Mouse (Mus musculus) adrenal gland, adult 2 months (tissue): ENCODE results near the gene Plek. TPM values are rescaled to one million over a fixed set of nuclear protein-coding genes. Genes with fewer than 3 reads are reported as not detected.

Experiments
- DNase-seq: peaks from one replicate; pipeline ENCODE4 v3.0.0; 2021
- polyA plus RNA-seq: library from polyadenylated mRNA; depleted of rRNA; stranded (reverse); fragments of >200 nt; gene quantifications from 2 replicates; pipeline ENCODE4 v1.2.3, GENCODE M21; 2012
- total RNA-seq, 2 experiments: library from RNA; stranded (reverse); gene quantifications; 2 replicates each; pipeline ENCODE4 v1.2.3; 2021

The Plek gene
- total and polyA plus RNA-seq, 3 experiments = 0.18 to 5.8 (median 3.1) TPM

- peak; percentile 59 for DNase-seq
These were observed 51.5 kb downstream of the Plek start for GRCm38 (mm10) chr11:17000353-17001334.

GRCm38 (mm10) chr11:16999933-17000332 is 52.2 kb downstream of the Plek start:
- DNase-seq = no peak

- no peak for DNase-seq
These were observed 52.8 kb downstream of the Plek start for GRCm38 (mm10) chr11:16999387-16999786.

- no peak for DNase-seq
These were observed 54.7 kb downstream of the Plek start for GRCm38 (mm10) chr11:16997465-16997864.

DNA sequence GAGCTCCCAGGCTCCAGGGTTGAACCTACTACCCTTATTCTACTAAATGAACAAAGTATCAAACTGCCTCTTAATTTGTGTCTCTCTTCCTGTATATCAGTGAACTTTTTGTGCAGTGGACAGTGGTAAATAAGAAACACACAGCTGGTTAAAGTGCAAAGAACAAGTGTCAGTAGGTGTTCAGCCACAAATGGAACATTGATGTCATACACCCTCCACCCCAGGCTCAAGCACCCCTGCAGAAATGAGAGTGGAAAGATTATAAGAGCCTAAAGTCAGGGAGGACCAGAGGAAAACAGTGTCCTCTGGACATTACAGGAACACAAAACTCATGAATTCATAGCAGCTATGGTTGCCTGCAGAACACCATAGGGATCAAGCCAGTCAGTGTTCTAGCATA is 55.4 kb downstream of the Plek start:
- no peak for DNase-seq

- DNase-seq = no peak
These were observed 59.3 kb downstream of the Plek start for GRCm38 (mm10) chr11:16992880-16993279.

GRCm38 (mm10) chr11:16989885-16990284 is 62.3 kb downstream of the Plek start:
- no peak for DNase-seq

GRCm38 (mm10) chr11:16987745-16988328 is 64.3 kb downstream of the Plek start:
- DNase-seq = peak; percentile 25

DNA sequence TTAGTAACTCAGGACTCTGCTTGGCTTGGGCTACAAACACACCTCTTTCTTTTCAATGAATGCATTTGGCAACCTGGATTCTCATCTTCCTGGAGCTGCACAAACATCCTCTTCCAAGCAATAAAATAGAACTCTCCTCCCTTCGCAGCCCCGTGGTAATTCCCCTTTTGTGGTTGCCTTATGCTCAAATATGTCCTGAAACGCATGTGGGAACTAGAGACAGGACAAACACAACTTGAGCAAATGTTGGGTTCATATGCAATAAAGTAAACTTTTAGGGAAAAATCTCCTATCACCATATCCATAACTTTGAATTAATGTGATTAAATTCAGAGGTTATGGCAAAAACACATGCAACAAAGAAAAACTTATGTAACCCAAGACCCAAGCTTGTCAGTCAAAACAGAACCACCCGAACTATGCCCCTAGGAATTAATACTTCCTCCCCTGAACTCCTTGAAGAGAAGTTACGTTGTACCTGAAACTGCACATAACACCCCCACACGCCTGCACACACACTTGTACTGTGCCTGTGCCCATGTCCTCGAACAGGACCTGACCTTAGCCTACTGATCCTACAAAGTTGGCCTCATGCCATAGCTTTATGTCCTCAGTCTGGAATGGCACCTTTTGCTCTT is 65.5 kb downstream of the Plek start:
- no peak for DNase-seq

DNA sequence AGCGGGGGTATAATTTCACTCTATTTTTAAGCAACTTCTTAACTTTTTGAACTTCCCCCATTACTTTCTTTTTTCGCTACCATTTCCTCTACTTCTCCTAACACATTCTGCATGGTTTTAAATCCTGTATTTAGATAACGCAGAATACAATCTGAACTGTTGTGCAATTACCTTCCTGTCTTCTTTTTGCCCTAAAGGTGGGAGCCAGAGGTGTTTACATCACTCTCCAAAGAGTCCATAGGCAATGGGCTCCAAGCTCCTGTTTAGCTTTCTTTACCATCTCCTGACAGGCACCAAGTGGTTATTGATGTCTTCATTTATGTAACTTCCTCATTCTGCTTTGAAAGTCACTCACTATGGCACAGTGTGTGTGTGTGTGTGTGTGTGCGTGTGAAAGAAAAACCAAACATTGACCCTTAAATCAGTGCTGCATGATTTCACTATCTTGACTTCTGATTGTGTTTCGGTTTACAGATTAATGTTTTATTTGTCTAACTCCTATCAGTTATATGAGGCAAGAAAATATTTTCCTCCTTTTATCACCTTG is 73.9 kb downstream of the Plek start:
- no peak for DNase-seq

- no peak for DNase-seq
These were observed 74.6 kb downstream of the Plek start for GRCm38 (mm10) chr11:16977611-16978010.

DNA sequence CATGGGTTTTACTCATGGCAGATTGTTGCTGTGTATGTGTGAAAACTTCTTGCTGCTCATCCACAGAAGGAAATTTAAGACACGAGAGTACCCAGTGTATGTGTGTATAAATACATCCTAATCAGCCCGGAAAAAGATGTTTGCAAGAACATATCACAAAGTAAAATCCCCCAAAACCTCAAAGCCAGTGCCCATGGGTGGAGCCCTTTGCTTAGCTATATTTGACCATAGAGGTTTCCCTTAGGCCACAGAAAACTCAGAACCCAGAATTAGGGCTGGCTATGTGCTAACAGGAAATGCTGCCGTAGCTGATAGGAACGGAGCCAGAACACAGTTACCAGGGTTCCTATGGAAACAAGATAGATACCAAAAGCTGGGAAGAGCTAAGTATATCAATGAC is 75.2 kb downstream of the Plek start:
- no peak for DNase-seq

GRCm38 (mm10) chr11:16973086-16973485 is 79.1 kb downstream of the Plek start:
- DNase-seq = no peak

- DNase-seq = no peak
These were observed 80.2 kb downstream of the Plek start for GRCm38 (mm10) chr11:16972027-16972426.

DNA sequence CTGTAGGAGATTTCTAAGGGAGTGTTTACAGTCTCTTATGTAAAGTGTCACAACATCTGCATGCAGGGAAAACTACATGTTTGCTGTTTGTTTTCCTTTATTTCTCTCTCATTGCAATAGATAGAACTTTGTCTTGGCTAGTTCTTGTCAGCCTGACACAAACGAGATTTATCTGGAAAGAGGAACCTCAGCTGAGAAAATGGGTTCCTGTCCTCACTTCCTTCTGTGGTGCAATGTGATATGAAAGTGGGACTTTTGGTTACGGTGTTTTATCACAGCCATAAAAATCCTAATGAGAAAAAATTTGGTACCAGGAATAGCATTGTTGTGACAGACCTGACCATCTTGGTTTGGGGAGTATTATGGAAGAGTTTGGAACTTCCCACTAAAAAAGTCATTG is 82.5 kb downstream of the Plek start:
- no peak for DNase-seq

GRCm38 (mm10) chr11:16967806-16968205 is 84.4 kb downstream of the Plek start:
- DNase-seq = peak; percentile 14

DNA sequence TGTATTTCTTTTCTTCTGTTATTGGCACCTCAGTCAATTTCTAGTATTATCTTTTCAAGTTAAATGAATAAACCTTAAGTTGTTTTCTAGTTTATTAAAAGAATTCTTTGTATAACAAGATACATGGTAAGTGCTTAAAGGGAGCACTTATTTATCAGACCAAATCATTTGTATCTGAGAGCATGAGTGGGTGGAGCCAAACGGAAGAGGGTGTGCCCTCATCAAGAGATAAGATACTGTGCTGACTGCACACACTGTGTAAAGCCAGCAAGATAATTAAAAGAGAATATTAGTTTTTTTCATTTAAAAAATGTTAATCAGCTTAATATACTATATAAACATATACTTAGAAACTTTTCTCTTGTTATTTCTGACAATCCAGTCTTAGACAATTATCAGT is 93.7 kb downstream of the Plek start:
- no peak for DNase-seq

DNA sequence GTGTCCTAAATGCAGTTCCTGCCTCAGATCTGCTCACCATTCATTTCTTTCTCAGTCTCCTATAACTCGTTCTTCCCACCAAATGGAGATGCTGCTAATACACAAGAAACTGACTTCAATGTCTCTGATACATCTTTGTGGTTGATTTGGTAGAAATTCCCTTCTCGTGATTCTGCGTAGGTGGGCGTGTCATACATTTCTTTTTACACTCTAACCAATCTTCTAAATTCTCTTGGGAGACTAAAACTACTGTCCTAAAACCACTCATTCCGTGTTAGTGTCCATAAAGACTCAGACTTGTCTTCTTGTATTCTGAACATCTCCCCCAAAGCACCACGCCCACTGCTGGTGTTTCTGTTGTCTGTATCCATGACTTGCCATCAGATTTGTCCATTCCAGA is 95.2 kb downstream of the Plek start:
- DNase-seq = no peak

DNA sequence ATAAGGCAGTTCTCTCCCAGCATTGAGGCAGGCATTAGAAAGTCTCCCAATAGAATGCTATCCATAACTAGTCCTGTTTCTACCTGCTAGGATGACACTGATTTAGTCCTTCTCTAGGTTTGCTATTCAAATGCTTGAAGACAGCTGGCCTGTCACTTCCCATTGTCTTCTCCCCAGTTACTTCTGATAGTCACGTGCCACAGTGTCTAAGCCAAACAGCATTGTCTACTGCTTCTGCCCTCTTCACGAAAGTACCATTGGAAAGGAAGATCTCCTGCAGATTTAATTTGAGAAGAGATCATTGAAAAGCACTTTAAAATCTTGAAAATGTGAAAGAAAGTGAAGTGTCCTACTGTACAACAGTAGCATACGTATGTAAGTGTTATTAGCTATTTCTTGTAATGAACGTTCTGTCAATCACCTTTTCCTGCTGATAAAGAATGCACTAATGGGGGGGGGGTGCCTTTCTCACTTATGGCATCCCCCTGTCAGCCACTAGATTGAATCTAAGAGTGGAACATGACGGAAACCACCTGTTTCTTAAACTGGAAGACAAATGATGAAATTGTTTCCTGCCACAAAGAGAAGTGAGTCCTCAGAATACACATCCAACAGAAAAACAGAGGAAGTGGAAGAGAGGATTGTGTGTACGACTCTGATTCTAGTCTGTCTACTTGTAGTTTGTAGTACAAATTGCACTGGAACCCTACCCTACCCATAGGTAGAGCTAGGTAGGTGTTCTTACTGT is 95.9 kb downstream of the Plek start:
- no peak for DNase-seq

DNA sequence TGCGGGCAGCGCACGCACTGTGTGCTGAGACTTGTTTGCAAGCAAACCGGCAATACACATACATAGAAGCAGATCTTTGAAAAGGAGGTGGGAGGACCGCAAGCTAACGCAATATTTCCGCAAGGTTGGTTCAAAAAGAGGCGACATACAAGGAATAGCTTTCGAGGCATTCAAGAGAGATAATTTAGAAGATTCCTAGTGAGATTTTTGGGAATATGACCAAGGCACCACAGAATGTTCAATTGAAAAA is 100.5 kb downstream of the Plek start:
- DNase-seq = no peak

DNA sequence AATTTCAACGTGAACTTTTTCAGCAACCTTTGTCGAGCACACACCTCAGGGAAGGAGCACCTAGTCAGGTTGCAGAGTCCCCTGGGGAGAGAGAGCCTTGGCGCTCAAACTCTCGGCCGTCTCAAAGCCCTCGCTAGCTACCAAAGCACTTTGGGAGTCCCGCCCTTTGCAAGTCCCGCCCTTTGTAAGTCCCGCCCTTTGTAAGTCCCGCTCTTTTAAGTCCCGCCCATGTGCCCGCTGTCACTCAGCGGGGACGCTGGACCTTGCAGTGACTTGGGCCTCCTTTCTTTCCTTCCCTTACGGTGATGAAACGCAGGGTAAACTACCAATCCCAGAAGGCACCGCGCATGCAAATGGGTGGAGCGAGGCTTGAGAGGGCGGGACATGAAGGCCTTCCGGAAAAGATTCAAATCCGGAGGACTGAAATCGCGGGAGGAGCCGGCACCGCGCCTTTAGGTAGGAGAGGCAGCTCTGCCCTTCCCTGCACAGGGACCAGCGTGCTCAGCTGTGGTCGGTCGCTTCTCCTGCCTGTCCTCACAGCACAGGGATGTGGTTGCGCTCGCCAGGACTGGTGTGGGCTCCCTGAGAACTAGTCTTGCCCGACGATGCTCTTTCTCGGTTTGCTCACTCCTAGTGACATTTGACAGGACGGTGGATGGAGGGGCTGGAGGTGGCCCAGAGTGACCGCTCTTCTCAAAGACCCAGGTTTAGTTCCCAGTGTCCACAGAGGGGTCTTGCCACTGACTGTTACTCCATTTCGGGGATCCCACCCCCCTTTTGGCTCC is 101.0 kb downstream of the Plek start, which contains the start of gene Fbxo48:
TSS of gene Fbxo48 (plus strand) at position 400 of the 785 bp plus-strand sequence.
- peak; percentile 96 for DNase-seq
